Mouse (Mus musculus) v-Abl transformed pro-B cells (cell line): ENCODE measurements around the gene Tfdp2.

Source experiments
- in situ Hi-C, 2 experiments: fragments of 400-800 bp; cut with MboI; formaldehyde crosslinking; loops; one replicate each; pipeline ENCODE4 v1.15.1; 2025; ENCODE audit not compliant: unreplicated experiment in 2 of 2

The Tfdp2 gene

DNA sequence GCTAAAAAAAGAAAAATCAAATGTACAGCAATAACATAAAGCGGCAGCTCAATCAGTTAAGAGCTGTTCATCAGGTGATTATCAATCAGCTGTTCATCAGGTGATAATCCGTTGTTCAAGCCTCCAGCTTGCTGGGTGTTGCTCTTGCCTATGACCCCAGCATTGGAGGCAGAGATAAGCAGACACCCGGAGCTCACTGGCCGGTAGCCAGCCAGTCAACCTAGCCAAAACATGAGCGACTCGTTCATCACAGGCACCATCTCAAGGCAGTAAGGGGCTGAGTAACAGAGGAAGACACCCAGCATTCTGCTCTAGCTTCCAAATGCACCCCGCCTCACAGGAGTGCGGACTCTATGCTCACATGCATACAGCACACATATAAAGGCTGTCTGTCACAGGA lies 157.7 kb downstream of the Tfdp2 start:
- in situ Hi-C loops, result loop anchor here in 1 of 2 experiments (5.0 kb wide), 1 partner anchor 134 kb away; no protein-coding TSS in a partner anchor

DNA sequence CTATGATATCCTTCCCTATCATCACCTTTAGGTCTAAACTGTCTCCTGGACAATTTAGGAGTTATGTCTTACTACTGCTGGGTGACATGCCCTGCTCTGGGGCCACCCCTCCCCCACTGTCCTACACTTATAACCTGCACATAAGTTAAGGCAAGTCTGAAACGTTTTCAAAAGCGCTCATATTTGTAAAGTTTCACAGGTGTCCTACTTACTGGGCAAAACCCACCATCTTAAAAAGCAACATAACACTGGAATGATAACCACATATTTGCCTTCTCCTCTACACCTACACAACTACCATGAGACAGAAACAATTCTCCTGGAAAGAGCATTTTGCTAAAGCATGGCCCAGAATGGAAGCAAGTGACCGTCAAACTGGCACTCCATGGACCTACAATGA lies 164.0 kb downstream of the Tfdp2 start:
- in situ Hi-C loops, result no loop called here

DNA sequence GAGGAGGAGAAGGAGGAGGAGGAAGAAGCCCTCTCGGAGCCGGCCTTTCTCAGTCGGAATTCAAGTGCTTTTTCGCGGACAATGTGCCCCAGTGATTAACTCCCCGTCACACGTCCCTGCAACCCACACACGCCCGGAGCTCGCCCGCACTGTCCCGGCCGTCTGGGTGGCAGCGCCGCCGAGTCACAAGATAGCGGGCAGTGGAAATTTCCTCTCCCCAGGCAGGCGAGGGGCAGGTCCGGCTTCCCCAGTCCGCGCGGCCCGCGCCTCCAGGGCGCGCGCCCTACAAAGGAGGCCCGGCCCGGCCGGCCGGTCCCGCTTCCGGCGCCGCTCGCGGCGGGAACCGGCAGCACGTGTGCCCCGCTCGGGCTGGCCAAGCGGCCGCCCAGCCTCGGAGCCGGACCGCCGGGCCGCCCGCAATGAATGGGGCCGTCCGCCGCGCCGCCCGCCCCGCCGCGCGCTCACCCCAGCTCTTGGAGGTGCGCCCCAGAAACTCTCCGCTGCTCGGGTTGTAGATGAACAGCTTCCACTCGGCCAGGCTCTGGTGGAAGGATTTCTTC lies 167.6 kb downstream of the Tfdp2 start:
- in situ Hi-C loops, result no loop called here

DNA sequence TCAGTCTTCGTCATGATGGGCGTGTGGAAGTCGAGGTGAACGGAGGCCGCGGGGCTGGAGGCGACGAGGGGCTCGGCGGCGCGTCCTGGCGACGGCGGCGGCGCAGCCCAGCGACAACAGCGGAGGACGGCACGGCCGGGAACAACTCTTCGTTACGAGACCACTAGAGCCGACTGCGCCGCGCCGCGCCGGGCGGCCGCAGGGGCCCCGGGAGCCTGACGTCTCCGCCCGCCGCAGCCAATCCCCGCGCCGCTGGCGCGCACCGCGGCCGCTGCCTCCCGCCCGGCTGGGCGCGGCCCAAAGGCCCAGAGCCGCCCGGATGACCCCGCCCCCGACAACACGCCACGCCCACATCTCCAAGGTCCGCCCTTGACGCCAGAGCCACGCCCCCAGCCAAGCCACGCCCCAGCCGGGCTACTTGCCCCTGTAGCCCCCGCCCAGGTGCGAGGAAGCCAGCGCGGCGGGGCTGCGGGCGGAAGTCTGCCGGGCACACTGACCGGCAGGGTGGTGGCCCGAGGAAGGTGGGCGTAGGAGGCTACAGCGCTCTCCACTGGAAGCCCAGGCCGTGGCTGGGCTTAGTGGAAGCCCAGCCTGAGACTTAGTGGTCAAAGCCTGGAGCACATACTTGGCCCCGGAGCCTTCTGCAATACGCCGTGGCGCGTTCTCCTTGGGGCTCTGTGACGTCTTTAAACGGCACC lies 168.2 kb downstream of the Tfdp2 start, which contains the start of gene Atp1b3:
TSS of gene Atp1b3 (minus strand) at position 302 of the 698 bp plus-strand sequence.
- in situ Hi-C loops, result no loop called here

DNA sequence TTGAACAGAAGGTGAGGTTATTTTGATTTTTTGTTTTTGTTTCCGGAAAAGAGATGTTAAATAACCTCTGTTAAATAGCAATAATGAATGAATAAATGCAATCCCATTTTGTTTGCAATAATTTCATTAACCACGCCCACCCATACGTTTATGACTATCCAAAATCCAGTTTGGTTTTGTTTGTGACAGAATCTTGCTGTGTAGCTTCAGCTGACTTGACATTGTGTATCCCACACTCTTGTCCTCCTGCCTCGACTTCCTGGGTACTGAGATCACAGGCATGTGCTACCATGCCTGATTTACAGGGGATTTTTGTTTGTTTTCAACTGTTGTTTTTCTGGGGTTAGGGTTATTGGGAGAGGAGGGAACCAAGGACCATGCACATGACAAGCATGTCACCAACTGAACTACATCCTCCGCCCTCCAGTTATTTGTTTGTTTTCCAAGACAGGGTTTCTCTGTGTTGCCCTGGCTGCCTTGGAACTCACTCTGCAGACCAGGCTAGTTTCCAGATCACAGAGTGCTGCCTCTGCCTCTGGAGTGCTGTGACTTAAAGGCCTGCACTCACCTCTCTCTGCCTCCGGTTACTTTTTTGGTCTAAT lies 169.3 kb downstream of the Tfdp2 start:
- in situ Hi-C loops, result loop anchor here (5.0 kb wide), 2 partner anchors 37 to 72 kb away; no protein-coding TSS in a partner anchor

DNA sequence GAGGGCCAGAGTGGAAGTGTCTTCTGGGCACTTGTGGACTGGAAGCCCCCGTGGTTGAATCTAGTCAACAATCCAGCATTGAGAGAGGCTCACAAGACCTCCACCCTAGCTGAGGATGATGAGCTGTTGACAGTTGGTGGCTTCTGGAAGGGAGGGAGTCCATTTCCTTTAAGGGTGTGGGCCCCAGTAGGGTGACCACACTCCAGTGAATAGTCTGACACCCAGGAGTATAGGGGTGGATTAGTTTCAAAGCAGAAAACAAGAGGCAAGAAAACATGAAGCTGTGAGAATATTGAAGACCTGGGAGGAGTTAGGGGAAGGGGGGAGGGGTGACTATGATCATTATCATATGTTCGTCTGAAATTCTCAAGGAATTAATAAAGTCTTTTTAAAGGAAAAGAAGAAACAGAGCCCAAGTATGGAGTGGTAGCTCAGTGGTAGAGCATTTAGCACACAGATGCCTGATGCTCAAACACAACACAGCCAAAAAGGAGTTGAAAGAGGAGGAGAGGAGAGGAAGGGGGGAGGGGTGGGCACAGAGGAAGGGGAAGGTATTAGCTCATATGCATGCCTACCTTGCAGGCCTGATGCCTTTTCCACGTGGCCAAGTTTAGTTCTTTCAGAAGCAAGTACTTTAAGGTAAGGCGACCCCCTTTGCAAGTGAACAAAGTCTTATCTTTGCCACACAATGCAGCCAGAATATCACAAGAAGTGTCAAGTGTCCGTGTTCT lies 173.7 kb downstream of the Tfdp2 start:
- in situ Hi-C loops, result loop anchor here (5.0 kb wide), 2 partner anchors 32 to 67 kb away; no protein-coding TSS in a partner anchor

DNA sequence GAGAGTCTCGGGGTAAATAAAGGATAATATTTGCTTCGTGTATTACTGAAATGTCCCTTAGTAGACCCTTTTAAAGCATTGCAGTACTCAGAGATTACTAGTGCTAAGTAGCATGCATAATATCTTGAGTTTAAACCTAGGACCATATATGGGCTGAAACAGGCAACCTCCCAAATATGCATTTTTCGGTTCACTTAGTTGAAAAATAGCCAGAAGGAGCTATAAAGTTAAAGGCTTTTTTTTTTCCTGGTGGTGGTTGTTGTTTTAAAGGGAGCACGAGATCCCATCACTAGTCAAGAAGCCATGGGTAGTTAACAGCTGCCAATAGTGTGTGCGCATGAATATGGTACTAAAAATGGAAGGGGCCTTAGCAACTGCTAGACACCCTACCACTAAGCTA lies 175.0 kb downstream of the Tfdp2 start:
- in situ Hi-C loops, result no loop called here
